Mouse (Mus musculus) left cerebral cortex, adult 2 months (tissue): Measurements from ENCODE around the gene Rnf141. TPM values are rescaled to one million over a fixed set of nuclear protein-coding genes. Genes with fewer than 3 reads are reported as not detected.

Source experiments
- DNase-seq, 2 experiments: peaks; one replicate each; pipeline ENCODE4 v3.0.0; 2021 to 2022; ENCODE audit warnings: low spot score in 2 of 2, mixed read lengths in 1 of 2; ENCODE audit errors: extremely low spot score in 1 of 2
- H3K27ac ChIP-seq: fragments of 200-600 bp; 2 replicates; pipeline ENCODE4 v1.8.1; 2022
- H3K4me3 ChIP-seq: fragments of 200-600 bp; 2 replicates; pipeline ENCODE4 v1.8.1; 2022
- CTCF ChIP-seq: fragments of 200-600 bp; IDR thresholded peaks from 2 replicates; pipeline ENCODE4 v1.8.1; 2022; ENCODE audit warnings: antibody characterized with exemption, mild to moderate bottlenecking, moderate library complexity
- intact Hi-C: fragments of 180-260 bp; cut with DNase I; formaldehyde crosslinking; loops from one replicate; pipeline ENCODE4 v1.15.1; 2025
- microRNA-seq, 2 experiments: library from miRNA; unstranded; fragments of <30 nt; microRNA quantifications; one replicate each; pipeline ENCODE4 v1.2.0; 2021
- total RNA-seq, 2 experiments: library from RNA; stranded (reverse); gene quantifications; 2 replicates each; pipeline ENCODE4 v1.2.3; 2021

Rnf141 gene
- total RNA-seq, 2 experiments from 2014 or later: 72.1 to 72.6 TPM

DNA sequence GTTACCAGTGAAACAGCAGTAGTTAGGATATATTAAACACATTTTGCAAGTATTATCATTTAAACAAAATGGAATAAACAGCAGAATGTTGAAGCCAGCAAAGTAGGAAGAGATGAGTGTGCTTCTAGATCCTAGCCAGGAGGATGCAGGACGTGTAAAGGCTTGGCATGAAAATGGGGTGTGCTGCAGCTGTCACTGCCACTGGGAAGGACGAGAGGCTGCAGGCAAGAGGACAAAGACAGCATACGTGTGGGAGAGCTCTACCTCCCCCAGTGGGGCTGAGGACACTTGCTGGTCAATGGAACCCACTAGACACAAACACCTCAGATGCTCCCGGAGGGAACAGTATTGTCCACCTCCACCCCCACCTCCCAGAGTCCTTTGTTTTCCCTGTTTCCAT lies 93.4 kb downstream of the Rnf141 start:
- no peak for TF ChIP-seq CTCF
- DNase-seq: no peak
- intact Hi-C loops: no loop called here
- Histone ChIP-seq H3K27ac (no peak overlapping the region), H3K4me3 (no peak overlapping the region)

Small RNA genes lying within 50 kb of the gene (microRNA-seq; reads per million reads assigned to microRNA genes)
- gene Gm47282: 0 reads per million in 2 experiments

Other genes starting within 250 kb of the Rnf141 start
- gene Sbf2, start 229.5 kb downstream of the Rnf141 start, total RNA-seq: 10 to 100 TPM; 54.7 to 55.2 TPM
- gene Adm, start 216.8 kb downstream of the Rnf141 start, total RNA-seq: 1 to 10 TPM; 2.8 to 3.4 TPM
- gene Ampd3, start 76.3 kb downstream of the Rnf141 start, total RNA-seq: 10 to 100 TPM; 24.4 to 25.3 TPM
- 1 to 10 TPM; 2.0 to 3.4 TPM for gene Lyve1, start 18.8 kb upstream of the Rnf141 start, total RNA-seq
- gene Mrvi1, start 138.0 kb upstream of the Rnf141 start, total RNA-seq: 1 to 10 TPM; 1.4 to 4.3 TPM
- 10 to 100 TPM; 40.7 to 44.8 TPM for gene Ctr9, start 184.5 kb upstream of the Rnf141 start, total RNA-seq
- 100 to 1,000 TPM; 624 to 655 TPM for gene Eif4g2, start 238.6 kb upstream of the Rnf141 start, total RNA-seq